Mouse (Mus musculus) liver, adult 2 months (tissue): ENCODE measurements at regions not wholly inside any gene's neighbourhood (a gene's known extent, or its start where the extent isn't known, plus 50 kb on each side); places are given as distances from the start of the nearest gene placed in this dataset.

Experiments
- CTCF ChIP-seq: fragments of 200-500 bp; IDR thresholded peaks from 2 replicates; pipeline ENCODE4 v1.5.1; 2011; ENCODE audit warnings: low read depth, low read length, control low read depth
- POLR2A ChIP-seq: fragments of 200-500 bp; IDR thresholded peaks from 2 replicates; pipeline ENCODE4 v1.6.1; 2011; ENCODE audit warnings: low read length, control low read depth; ENCODE audit not compliant: insufficient read depth; ENCODE audit errors: extremely low read depth

DNA sequence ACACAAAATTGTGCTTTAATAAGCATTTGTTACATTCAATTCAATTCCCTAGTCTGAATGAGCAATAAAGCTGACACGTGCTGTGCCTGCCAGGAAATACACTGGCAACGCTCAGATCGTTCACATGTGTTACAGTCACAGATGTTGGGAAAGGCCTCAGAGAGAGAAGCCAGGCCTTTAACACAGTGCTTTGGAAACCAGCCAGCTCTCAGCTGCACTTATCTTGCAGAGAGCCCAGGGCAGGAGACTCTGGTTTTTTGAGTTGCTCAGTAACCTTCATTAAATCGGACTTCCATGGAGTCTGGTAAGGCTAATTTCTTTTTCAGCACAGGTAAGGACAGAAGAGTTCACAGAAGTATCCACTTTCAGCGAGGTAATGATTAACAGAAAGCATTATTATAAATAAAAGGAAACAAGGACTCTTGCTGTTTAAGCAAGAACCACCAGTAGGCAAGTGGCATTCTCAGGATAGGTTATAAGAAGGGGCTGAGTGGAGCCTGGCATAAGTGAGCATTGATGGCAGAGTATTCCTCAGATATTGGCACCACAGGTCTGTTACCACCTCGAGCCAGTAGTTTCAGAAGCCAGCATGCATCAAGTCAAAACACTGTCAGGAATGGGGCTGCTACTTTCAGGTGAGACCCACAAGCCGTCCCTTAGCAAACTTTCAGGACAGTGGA lies 1198.7 kb downstream of the Slc22a22 start:
- TF ChIP-seq CTCF: no peak
- no peak for TF ChIP-seq POLR2A
